Mouse (Mus musculus) hindbrain, postnatal 0 days (tissue): Measurements from ENCODE around the gene Rpn1. TPM values are rescaled to one million over a fixed set of nuclear protein-coding genes. Genes with fewer than 3 reads are reported as not detected.

ENCODE experiments used
- ATAC-seq: fragments of 200-750 bp; cut with Nextera tagmentation; 2 replicates; pipeline ENCODE4 v1.8.0; 2017; ENCODE audit warnings: mild to moderate bottlenecking, moderate TSS enrichment, moderate library complexity
- DNase-seq: peaks from one replicate; pipeline ENCODE4 v3.0.0-alpha.2; 2015; ENCODE audit warnings: low spot score
- H3K27ac ChIP-seq: fragments of 300-500 bp; sonication (generic); 2 replicates; pipeline ENCODE4 v1.5.1; 2014; ENCODE audit warnings: mild to moderate bottlenecking
- H3K27me3 ChIP-seq: fragments of 300-500 bp; sonication (generic); 2 replicates; pipeline ENCODE4 v1.6.1; 2014; ENCODE audit warnings: low read length, mixed read lengths; ENCODE audit not compliant: insufficient read depth
- H3K36me3 ChIP-seq: fragments of 300-500 bp; sonication (generic); 2 replicates; pipeline ENCODE4 v1.6.1; 2014; ENCODE audit warnings: low read length, mixed read lengths; ENCODE audit not compliant: insufficient read depth
- H3K4me1 ChIP-seq: fragments of 300-500 bp; sonication (generic); 2 replicates; pipeline ENCODE4 v1.6.1; 2014; ENCODE audit warnings: antibody characterized with exemption, low read length, mixed read lengths; ENCODE audit not compliant: insufficient read depth
- H3K4me2 ChIP-seq: fragments of 300-500 bp; sonication (generic); 2 replicates; pipeline ENCODE4 v1.6.1; 2014; ENCODE audit warnings: low read depth, mild to moderate bottlenecking, low read length, moderate library complexity, mixed read lengths
- H3K4me3 ChIP-seq: fragments of 300-500 bp; sonication (generic); 2 replicates; pipeline ENCODE4 v1.5.1; 2014; ENCODE audit warnings: low read length
- H3K9ac ChIP-seq: fragments of 300-500 bp; sonication (generic); replicated peaks from 2 replicates; pipeline ENCODE4 v1.6.1; 2014; ENCODE audit warnings: mild to moderate bottlenecking, low read length, moderate library complexity, mixed read lengths
- H3K9me3 ChIP-seq: fragments of 300-500 bp; sonication (generic); 2 replicates; pipeline ENCODE4 v1.6.1; 2016; ENCODE audit warnings: low read length, mixed read lengths
- CTCF ChIP-seq: IDR thresholded peaks from 2 replicates; pipeline ENCODE4 v1.5.1; 2016; ENCODE audit warnings: antibody characterized with exemption, control low read depth, low read depth
- WGBS: fragments of 180-500 bp; shearing (Covaris S2); extraction: QIAGEN DNeasy Blood & Tissue Kit; methylation state at CpG from one replicate; pipeline ENCODE4 v1.1.7; 2014; 5-methylcytosine and 5-hydroxymethylcytosine counted together
- polyA plus RNA-seq: library from polyadenylated mRNA; unstranded; fragments of >200 nt; fragmentation: Nextera tagmentation; extraction: Ambion mirVana; gene quantifications from 2 replicates; pipeline ENCODE4 v1.2.1, GENCODE M21; 2015
- total RNA-seq: library from RNA; depleted of rRNA; stranded (reverse); fragments of >200 nt; gene quantifications from 2 replicates; pipeline ENCODE4 v1.2.3, GENCODE M21; 2014

Rpn1 gene
- total and polyA plus RNA-seq, 2 experiments from 2014 or later = 225 to 242 TPM

DNA sequence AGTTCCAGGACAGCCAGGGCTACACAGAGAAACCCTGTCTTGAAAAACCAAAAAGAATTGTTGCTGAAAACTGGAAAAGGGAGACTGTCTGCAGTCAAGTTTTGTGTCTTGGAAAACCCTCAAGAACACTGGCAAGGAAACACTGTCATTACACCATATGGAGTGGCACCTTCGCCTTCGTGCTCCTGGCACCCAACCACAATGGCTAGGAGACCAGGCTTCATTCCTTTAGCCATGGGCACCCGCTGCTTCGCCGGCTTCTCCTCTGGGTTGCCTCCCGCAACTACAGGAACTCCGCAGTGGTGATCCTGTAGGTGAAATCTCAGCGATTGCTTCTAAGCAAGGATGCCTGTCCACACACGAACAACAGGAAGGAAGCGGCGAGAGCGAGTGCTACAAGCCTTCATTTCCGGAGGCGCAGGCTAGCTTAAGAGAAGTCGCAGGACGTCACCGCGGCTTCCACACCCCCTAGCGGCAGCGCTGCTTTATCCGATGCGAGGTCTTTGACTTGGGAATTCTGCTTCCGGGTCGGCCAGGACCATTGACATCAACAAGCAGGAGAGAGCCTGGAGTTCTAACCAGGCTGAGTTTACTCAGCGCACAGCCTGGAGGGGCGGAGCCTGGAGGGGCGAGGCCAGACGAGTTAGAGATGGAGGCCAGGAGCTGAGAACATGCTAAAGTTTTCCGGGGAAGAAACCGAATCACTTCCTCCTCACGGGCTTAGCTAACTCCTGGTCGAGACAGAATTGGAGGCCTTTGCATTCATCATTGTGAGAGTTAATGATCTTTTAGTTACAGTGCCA is 9.3 kb upstream of the Rpn1 start:
- H3K27ac ChIP-seq = peak overlapping the region; percentile 94
- H3K36me3 ChIP-seq = no peaks in the 10 kb centered on the region
- TF ChIP-seq CTCF = peak; percentile 91
- peak overlapping the region; percentile 80 for H3K4me2 ChIP-seq
- peak; percentile 97 for DNase-seq
- peak; percentile 98 for ATAC-seq
- WGBS = 3% methylated on average over 32 of the region's 32 CpGs
- H3K4me3 ChIP-seq = peak overlapping the region; percentile 41
- H3K4me1 ChIP-seq = 0 out of 2 replicates have a peak, but pooled peaks cover 3% of the 10 kb centered on the region
- H3K9ac ChIP-seq = peak overlapping the region; percentile 58; the same call in 1 of the 2 replicates
- no peaks in the 10 kb centered on the region for H3K27me3 ChIP-seq
- H3K9me3 ChIP-seq = no peaks in the 10 kb centered on the region

DNA sequence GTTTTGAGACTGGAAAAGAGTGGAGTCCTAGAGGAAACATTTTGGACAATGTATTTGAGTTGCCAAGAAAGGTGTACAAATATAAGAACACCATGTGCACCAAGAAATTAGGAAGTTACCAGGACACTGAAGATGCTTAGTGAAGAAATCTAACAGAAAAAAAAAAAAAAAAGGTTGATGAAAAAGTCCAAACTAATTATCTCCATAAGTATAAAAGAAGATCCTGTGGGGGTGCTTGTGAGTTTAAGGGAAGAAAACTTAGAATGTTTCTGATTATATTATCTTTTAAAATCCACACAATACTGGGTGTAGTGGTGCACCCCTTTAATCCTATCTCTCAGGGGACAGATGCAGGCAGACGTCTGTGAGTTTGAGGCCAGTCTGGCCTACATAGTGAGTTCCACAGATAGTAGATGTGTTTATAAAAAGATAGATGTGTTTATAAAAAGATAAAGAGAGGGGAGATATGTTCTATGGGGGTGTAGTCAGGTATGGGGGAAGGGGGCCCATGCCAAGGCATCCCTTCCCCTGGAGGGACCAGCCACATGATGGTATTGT is 8.2 kb upstream of the Rpn1 start:
- Histone ChIP-seq H3K9me3 (no peaks in the 10 kb centered on the region), H3K4me1 (0 out of 2 replicates have a peak, but pooled peaks cover 3% of the 10 kb centered on the region), H3K4me3 (no peak overlapping the region), H3K36me3 (no peaks in the 10 kb centered on the region), H3K4me2 (peak overlapping the region; percentile 80), H3K27me3 (no peaks in the 10 kb centered on the region), H3K27ac (no peak overlapping the region), H3K9ac (no peak overlapping the region)
- WGBS = 86% methylated on average over 1 of the region's 1 CpGs
- ATAC-seq = no peak
- TF ChIP-seq CTCF = no peak
- DNase-seq = no peak

DNA sequence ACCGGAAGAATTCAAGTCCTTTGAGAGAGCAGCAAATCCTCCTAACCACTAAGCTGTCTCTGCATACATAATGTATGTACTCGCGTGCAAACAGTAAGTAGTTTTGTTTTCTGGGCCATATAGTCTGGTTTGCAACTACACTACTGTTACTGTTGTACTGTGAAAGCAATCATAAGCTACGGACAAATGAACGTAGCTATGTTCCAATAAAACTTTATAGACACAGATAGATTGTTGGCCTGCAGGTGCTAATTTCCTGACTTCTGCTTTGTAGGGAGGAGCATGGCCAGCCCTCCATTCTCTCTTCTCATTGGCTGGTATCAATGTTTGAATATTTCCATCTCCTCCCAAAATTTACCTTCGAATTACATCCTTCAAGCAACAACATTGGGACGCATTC is 1.2 kb upstream of the Rpn1 start:
- Histone ChIP-seq H3K9me3 (no peaks in the 10 kb centered on the region), H3K9ac (no peak overlapping the region), H3K4me2 (no peak overlapping the region), H3K36me3 (no peaks in the 10 kb centered on the region), H3K27ac (no peak overlapping the region), H3K4me1 (peaks cover 8% of the 10 kb centered on the region), H3K27me3 (no peaks in the 10 kb centered on the region), H3K4me3 (no peak overlapping the region)
- no peak for TF ChIP-seq CTCF
- DNase-seq (no peak), ATAC-seq (no peak)
- WGBS = 86% methylated on average over 7 of the region's 7 CpGs

DNA sequence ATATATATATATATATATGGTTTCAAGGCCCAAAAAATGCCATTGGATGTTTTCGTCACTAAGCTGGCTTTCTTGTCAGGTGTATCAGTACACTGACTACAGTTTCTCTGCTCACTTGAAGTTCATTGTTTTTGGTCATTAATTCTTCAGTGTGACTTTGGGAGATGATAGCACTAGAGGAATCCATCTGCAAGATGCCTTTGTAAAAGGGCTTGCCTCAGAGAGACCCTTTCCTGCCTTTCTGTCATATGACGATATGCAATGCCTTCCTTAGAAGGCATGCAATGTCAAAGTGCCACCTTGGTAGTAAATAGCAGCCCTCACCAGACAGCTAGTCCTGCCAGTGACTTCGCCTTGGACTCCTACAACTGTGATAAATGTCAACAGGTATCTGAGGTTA is 610 bp upstream of the Rpn1 start:
- DNase-seq = no peak
- Histone ChIP-seq H3K4me2 (peak overlapping the region; percentile 97), H3K4me3 (peak overlapping the region; percentile 100; the same call in 1 of the 2 replicates), H3K27me3 (no peaks in the 10 kb centered on the region), H3K4me1 (peaks cover 8% of the 10 kb centered on the region), H3K9ac (no peak overlapping the region), H3K27ac (no peak overlapping the region), H3K36me3 (no peaks in the 10 kb centered on the region), H3K9me3 (no peaks in the 10 kb centered on the region)
- 64% methylated on average over 3 of the region's 3 CpGs for WGBS
- TF ChIP-seq CTCF = no peak
- ATAC-seq = no peak

DNA sequence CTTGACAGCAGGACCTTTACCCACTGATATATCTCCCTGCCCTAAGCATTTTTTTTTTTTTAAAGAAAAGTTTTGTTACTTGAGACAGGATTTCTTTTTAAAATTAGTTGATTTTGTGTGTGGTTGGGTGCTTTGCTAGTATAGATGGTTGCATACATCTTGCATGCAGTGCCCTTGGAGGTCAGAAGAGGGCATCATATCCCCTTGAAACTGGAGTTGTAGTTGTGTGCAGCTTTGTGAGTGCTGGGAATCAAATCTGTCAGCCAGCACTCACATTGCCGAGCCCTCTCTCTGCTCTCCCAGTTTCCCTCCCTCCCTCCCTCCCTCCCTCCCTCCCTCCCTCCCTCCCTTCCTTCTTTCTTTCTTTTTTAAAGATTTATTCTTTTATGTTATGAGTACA is 4.7 kb downstream of the Rpn1 start:
- H3K27me3 ChIP-seq = no peaks in the 10 kb centered on the region
- TF ChIP-seq CTCF = no peak
- 75% methylated on average over 1 of the region's 1 CpGs for WGBS
- ATAC-seq (no peak), DNase-seq (no peak)
- H3K9me3 ChIP-seq = no peaks in the 10 kb centered on the region
- no peak overlapping the region for H3K27ac ChIP-seq
- no peak overlapping the region for H3K9ac ChIP-seq
- no peak overlapping the region for H3K4me3 ChIP-seq
- H3K4me1 ChIP-seq = peaks cover 8% of the 10 kb centered on the region
- H3K4me2 ChIP-seq = no peak overlapping the region
- peaks cover 26% of the 10 kb centered on the region for H3K36me3 ChIP-seq

DNA sequence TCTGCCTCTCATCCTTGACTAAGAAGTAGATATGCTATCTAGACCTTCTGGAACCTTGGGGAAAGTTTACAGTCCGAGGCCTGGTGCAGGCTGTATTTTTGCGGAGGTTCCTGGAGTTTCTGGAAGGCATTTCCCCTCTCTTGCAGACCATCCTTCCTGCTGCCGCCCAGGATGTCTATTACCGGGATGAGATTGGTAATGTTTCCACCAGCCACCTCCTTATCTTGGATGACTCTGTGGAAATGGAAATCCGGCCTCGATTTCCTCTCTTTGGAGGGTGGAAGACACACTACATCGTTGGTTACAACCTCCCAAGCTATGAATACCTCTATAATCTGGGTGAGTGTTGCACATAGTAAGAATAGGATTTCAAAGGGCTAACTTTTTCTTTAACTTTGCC is 11.1 kb downstream of the Rpn1 start:
- H3K9me3 ChIP-seq = no peaks in the 10 kb centered on the region
- WGBS = 92% methylated on average over 7 of the region's 7 CpGs

DNA sequence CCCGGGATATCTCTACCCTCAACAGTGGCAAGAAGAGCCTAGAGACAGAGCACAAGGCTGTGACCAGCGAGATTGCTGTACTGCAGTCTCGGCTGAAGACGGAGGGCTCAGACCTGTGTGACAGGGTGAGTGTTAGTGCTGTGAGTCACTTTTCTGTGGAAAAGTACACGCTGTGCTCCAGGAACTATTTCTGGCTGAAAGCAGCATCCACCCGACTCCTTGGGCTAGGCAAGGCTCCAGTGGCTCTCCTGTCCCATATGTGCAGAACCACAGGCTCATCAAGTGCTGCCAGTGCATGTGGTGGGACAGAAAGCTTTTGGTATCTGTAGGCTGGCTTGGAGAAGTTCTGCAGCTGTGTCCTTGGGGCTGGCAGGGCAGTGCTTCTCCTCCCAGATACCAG is 17.8 kb downstream of the Rpn1 start:
- no peak overlapping the region for H3K4me3 ChIP-seq
- ATAC-seq = no peak
- 96% methylated on average over 6 of the region's 6 CpGs for WGBS
- no peak for TF ChIP-seq CTCF
- DNase-seq = no peak
- H3K27ac ChIP-seq = no peak overlapping the region
- no peak overlapping the region for H3K9ac ChIP-seq
- H3K27me3 ChIP-seq = no peaks in the 10 kb centered on the region
- H3K9me3 ChIP-seq = no peaks in the 10 kb centered on the region
- H3K4me2 ChIP-seq = no peak overlapping the region
- H3K4me1 ChIP-seq = no peaks in the 10 kb centered on the region
- peaks cover 65% of the 10 kb centered on the region for H3K36me3 ChIP-seq

More for the DNA sequence above, 11.1 kb downstream of the Rpn1 start:
- TF ChIP-seq CTCF = no peak
- Histone ChIP-seq H3K36me3 (peaks cover 56% of the 10 kb centered on the region), H3K4me1 (no peaks in the 10 kb centered on the region), H3K9ac (no peak overlapping the region), H3K27me3 (no peaks in the 10 kb centered on the region), H3K4me2 (no peak overlapping the region), H3K4me3 (no peak overlapping the region), H3K27ac (no peak overlapping the region)
- ATAC-seq (no peak), DNase-seq (no peak)
